Comparison of ENCODE assay signal across 24 mouse cellular contexts in genomic region chr6:54737255-54737654, GRCm38 (mm10). TPM values are rescaled to one million over a fixed set of nuclear protein-coding genes. Genes with fewer than 3 reads are reported as not detected.
DNase-seq lines count a peak whose midpoint lies in the region; ATAC-seq lines count a peak whose summit lies in the region.
"Had no signal": no experiment of that assay in that cellular context is flagged by ENCODE, and none has a peak within 500 bp of the region (broad histone marks: within the 10 kb centered on the region; RNA-seq: fewer than 3 reads in every experiment).

No protein-coding gene starts in this region.

- intact Hi-C loops in left cerebral cortex, postnatal 4 days (cut with DNase I) = no loop called here

- DNase-seq in thymus, postnatal 0 days (ENCODE audit: low spot score) = peak; percentile 32
- no peak for DNase-seq in thymus, postnatal 25 days
- peak; percentile 45 for DNase-seq in T-cell, adult 2 months (ENCODE audit: low spot score)
- no peak for DNase-seq in left cerebral cortex, postnatal 4 days
- DNase-seq in ovary, postnatal 36 days (ENCODE audit: low spot score) = no peak
- no peak for DNase-seq in right cerebral cortex, postnatal 36 days (ENCODE audit: low spot score in 2 of 2)
- DNase-seq: adrenal gland, adult 2 months; adrenal gland, postnatal 36 days; cerebellum, adult 2 months; cerebellum, postnatal 25 days; forebrain, postnatal 0 days; heart, postnatal 14 days; kidney, adult 9 months; kidney, postnatal 14 days; layer of hippocampus, adult 9-11 months; liver; lung, adult 2 months; lung, postnatal 14 days; retina, postnatal 1 day; right cerebral cortex, postnatal 14 days had no signal

- peak; percentile 34 for ATAC-seq in megakaryocyte, adult 5-6 weeks (ENCODE audit: poor library complexity, severe bottlenecking)
- ATAC-seq: forebrain, postnatal 0 days; hindbrain, postnatal 0 days; intestine, postnatal 0 days; midbrain, embryonic 13.5 days had no signal

RNA-seq across cellular contexts. Expression of gene Mturn, which starts 55.8 kb away (rescaled TPM):
- polyA plus RNA-seq in thymus, postnatal 0 days (2015; fragmentation: Nextera tagmentation; extraction: Ambion mirVana) = 5.8 and 6.7 TPM in 2 replicates
- total RNA-seq in megakaryocyte, adult 5-6 weeks (2015) = 0.22 and 0.59 TPM in 2 replicates
- total RNA-seq in megakaryocyte, adult 5-6 weeks (2017) = 0.37 and 2.4 TPM in 2 replicates
- total RNA-seq in left cerebral cortex, postnatal 4 days (2021) = 100 to 1,000 TPM; 269 to 288 TPM

Comparison
In these comparisons a context has a peak if more than half of its experiments do, and no peak if none do; other contexts are left out.
1. DNase-seq: peak in thymus, postnatal 0 days (single experiment) and T-cell, adult 2 months (single experiment); none in thymus, postnatal 25 days (single experiment), left cerebral cortex, postnatal 4 days (single experiment), ovary, postnatal 36 days (single experiment) and right cerebral cortex, postnatal 36 days (0 of 2).
2. RNA of gene Mturn, which starts 55.8 kb away (total RNA-seq): 269 to 288 TPM in left cerebral cortex, postnatal 4 days; 0.22 to 2.4 TPM in megakaryocyte, adult 5-6 weeks; every median in the first group is over 10 times any median in the second.